Mouse (Mus musculus) CH12F3 (cell line): ENCODE measurements around the gene 4930452B06Rik.

Source experiments
- in situ Hi-C: fragments of 300-500 bp; cut with MboI; formaldehyde crosslinking; loops from 2 replicates; pipeline ENCODE4 v1.14.3; 2020; ENCODE audit warnings: low sequenced_read_pairs

The 4930452B06Rik gene

DNA sequence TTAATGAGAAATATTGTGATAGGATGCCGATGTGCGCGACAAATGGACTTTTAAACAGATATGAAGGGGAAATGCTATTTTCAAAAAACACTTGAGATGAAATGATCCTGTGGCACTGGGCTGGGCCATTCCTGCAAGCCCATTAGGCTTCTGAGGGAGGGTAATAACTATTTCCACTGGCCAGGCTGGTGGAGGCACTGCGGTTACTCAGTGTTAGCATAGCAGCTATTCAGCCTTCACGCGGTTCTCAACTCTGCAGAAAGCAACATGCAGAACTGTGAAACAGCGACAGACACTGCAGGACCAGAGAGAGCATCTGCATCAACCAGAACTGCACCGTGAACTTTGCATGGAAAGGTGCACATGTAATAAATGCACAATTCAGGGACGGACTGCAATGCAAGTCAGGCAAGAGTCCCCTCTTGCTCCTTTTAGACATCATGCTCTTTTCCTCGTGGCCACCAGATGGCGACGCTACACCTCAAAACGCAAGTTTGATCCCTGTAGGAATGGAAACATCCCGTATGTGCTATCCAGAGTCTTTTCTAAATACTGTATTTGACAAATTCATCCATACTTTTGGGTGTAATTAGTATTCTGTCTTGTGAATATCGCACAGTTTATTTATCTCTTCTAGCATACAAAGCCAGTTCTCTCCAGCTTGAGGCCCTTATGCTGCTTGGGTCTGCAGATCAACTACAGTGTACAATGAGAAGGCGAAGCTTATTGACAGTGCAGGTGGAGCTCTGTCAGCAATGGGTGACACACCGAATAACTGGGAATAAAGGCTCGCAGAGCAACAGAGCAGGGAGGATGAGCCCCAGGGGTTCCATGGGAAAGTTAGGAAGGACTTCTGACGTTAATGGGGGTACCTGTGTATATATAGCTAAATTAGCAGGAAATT, 205.6 kb downstream of the 4930452B06Rik start:
- in situ Hi-C loops = no loop called here

DNA sequence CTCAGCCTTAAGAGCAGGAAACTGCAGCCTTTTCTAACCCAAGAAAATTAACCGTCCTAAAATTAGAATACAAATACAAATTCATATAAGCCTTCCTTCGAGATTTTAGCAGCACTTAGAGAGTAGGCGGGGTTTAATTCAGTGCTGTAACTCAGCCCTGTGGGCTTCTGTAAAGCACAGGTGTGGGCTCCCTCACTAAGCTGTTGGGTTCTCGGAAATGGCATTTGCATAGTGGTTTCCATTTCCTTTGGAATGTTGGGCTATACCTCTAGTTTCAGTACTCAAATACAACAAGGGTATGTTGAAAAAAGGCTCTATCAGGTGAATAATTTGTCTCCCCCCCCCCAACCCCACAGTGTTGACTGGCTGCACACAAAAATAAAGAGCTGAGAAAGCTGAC, 206.3 kb downstream of the 4930452B06Rik start:
- in situ Hi-C loops = no loop called here

DNA sequence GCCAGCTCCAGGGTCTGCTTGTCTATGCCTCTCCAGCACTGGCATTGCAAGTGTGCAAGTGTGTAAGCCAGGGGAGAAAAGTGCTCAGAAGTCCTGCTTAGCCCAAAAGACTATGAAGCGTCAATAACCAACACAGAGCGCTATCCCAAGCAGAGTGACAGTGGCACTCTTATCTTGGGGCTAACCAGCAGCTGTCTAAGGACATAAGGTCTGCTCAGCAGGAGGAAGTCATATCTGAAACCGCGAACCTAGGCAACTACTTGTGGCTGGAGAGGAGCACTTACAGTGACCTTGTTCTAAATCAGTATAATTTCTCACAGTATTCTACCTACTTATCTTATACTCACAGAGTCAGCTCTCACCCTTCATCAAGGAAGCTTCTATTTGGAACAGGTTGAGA, 214.9 kb downstream of the 4930452B06Rik start:
- in situ Hi-C loops = no loop called here

DNA sequence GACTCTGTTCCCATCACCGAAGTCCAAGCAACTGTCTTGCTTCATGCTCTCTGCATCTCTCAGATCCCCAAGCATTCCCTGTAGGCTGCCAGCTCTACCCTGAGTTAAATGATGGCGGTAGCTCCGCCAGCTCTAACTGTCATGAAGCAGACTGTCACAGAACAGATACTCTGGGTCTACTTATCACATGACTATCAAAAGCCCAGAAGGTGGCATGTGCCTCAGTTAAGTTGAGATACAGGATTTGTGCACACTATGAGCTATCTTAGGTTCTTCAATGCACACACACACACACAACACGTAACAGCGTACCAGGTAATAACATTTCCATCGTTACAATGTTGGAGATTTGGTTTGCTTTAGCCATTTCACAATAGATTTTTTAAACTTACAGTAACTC, 215.7 kb downstream of the 4930452B06Rik start:
- in situ Hi-C loops = no loop called here

DNA sequence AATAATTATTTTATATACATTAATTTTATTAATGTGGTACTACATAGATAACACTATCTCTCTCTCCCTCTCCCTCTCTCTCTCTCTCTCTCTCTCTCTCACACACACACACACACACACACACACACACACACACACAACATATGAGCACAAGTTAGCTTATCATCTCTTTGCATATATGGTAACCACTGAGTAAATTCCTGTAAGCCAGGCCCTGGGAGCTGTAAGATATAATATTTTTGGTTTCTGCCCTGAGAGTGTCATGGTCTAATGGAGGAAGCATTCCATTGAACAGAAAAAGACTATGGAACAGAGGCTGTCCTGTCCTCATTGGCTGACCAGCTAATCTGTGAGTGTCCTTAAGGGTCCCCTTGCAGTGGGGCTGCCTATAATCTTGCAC, 216.7 kb downstream of the 4930452B06Rik start:
- in situ Hi-C loops = no loop called here

DNA sequence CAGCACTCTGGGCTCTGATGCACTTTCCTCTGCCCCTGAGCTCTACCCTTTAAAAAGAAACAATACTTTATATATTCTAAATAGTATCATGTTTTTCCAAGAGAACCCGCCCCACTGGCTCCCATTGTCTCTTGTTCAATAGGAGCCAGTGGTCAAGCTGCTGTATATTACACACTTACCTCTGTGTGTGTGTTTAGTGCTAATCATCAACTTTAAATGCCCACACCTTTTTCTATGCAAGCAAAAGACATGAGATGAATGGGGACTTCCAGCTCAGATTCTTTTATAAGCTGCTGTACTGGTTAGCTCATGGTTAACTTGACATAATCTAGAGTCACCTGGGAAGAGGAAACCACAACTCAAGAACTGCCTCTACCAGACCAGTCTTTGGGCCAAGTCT, 218.7 kb downstream of the 4930452B06Rik start:
- in situ Hi-C loops = no loop called here

DNA sequence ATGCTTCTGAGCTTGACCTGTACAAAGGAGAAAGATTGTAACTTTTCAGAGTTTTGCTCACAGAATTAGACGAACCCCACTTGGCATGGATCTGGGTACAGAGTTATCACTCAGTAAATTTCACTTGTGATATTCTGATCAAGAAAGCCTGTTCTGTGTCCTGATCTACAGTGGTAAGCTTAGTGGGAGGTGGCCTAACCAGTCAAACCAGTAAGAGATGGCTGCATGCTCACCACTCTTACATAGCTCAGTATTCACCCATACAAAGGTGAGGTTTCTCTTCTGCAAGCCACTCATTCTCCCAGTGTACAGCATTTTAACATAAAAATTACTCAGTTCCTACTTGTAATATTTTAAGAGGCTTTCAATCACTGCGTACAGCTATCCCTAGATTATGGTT, 221.7 kb downstream of the 4930452B06Rik start:
- in situ Hi-C loops = no loop called here

DNA sequence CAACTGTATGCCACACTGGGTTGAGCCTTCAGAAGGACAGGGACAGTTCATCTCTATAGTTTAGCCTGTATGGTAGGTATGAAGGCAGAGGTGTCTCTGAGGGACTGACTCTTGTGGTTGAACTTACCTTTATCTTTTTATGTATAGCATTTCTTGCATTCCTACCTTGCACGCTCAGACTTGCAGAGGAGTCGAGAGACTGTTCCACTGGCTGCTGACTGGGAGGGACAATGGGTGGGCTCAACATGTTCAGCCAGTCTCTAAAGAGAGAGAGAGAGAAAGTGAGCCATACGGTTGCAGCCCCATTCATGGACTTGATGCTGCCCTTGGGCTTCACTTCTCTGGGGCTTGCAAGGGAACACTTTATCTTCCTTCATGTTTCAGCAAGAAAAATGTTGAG, 223.3 kb downstream of the 4930452B06Rik start:
- in situ Hi-C loops = no loop called here

DNA sequence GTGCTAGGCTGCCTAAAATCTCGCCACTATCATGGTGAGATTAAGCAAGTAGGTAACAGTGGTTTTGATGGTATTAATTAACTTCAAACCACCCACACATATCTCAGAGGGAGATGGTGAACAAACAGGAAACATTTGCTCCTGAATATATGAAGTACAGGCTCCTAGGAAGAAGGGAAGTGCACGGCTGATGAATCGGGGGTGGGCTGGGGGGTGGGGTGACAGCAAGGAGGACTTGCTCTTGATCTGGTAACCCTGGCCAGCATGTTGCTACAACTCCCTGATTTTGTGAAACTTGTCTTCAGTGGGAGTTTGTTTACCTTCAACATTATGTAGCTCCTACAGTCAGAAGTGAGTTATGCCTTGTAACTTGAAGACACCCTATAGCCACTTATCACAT, 224.4 kb downstream of the 4930452B06Rik start:
- in situ Hi-C loops = no loop called here

DNA sequence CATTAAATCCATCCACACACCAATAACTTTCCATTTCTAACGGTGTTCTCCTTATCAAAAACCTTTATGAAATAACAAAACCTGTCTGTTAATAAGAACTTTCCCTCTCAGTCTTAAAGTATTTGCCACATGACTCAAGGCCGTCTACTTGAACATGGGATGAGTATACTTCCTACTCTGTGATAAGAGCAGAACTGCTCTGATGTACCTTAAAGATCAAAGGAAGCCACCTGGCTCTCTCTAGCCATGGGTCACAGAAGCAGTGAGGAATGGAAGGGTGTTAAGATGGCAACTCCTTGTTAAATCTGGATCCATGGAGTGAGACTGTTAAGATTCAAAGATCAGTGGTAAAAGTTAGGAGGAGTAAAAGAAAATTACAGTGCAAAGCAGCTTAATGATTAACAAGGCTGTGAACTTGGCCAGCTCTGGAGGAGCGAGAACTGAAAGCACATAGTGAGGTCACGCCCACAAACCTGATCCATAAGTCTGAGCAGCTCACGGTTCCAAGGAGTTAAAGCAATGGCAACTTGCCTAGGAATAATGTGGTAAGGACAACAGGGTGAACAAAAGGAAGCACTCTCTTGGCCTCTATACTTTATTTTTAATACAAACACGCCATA, 235.3 kb downstream of the 4930452B06Rik start:
- in situ Hi-C loops = no loop called here

DNA sequence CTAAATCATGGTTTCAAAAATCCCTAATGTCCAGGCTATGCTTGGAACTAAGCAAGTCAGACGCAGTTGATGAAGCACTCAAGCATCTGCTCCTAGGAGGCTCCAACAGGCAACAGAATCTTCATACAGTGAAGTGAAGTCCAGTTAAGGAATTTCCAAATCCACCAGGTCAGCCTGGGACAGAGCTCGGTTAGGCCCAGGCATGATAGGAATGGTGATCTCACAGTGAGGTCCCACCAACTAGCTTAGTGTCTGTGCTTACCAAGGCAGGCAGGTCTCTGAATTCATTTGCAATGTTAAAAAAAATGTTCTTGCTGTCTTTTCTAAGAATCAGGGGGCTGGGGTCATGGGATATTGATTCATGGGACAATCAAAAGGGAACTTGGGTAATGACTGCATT, 236.3 kb downstream of the 4930452B06Rik start:
- in situ Hi-C loops = no loop called here

DNA sequence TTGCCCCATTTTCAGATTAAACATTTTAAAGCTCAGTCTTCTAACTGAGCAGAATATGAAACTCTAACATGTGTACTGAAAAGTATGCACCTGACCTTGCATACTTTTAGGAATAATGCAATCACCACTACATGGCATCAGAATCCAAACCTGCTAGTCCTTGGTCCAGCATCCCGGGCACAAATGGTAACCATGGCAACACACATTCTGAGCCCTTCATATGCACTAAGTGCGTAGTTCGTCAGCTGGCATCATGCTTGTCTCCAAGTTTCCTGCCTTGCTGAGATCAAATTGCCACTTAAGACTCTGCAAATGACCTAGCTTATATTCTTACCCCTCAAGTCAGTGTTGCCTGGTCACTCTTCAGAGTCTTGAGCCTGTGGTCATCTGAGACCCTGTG, 243.2 kb downstream of the 4930452B06Rik start:
- in situ Hi-C loops = no loop called here

DNA sequence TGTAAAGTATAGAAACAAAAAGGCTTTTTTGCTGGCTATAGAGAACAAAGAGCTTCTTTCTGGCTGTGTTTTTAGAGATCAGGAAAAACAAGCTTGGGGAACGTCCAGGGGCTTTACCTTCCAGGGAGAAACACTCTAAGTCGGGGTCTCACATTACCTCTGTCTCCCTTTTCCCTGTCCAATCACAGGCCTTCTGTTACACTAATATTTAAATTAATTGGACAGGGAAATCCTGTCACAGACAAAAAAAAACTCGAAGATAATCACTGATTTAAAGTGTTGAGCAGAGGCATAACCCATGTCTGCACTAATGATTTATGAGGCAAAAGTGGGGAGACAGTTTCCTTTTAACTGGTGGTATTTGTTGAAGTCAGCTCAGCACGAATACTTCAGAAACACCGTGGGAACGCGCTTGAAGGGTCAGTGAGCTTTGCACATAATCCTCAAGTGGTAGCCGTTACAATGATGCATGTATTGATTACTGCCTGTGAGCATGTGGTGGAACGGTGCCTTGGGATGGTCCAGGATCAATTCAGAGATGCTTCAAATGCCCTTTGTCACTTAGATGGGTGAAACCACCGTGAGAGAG, 244.7 kb downstream of the 4930452B06Rik start:
- in situ Hi-C loops = no loop called here

DNA sequence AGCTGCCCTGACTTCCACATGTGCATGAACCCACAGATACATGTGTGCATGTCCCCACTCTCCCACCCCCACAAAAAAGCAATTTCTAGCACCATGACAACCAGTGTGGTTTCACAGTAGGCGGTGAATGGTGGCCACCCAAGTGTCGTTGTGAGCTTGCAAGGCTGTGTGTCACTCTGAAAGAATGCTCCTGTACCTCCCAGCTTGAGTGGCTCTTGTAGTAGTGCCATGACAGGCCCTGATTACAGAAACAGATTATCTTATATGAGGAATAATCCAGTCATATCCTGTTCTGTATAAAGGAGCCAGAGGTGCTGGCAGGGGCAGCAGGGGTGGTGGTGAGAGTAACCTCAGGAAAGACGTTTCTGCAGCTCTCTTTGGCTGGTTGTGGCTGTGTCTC, 247.4 kb downstream of the 4930452B06Rik start:
- in situ Hi-C loops = no loop called here

DNA sequence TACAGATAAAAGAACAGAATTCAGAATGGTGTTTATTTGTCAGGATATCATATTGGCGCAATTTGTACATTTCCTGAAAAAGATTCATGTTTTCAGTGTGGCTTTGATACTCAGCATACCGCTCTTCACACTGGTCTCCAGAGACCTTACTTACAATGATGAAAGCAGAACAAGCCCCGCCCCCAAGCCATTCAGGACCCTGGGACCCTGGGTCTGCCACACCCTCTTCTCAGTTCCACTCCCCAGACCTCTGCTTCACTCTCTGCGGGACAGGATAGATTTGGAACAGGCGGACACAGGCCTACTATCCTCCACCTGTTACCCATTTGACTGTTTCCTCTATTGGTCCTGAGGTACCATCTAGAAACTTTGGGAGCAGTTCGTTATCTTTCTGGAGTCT, 260.1 kb downstream of the 4930452B06Rik start:
- in situ Hi-C loops = no loop called here

DNA sequence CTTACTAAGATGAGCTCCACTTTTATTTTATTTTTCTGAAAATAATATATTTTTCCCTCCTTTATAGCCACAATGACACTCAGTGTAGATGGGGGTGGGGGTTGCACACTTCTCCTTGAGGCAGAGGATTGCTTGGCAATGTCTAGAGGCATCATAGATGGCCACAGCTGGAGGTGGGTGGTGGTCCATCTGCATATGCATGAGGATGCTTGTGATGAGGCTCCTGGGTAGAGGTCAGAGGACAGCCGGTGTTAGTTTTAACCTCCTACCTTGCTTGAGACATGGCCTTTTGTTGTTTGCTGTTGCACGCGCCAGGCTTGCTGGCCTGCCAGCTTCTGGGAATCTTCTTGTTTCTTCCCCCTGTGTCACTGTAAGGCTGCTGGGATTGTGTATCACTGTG, 262.7 kb downstream of the 4930452B06Rik start:
- in situ Hi-C loops = no loop called here

DNA sequence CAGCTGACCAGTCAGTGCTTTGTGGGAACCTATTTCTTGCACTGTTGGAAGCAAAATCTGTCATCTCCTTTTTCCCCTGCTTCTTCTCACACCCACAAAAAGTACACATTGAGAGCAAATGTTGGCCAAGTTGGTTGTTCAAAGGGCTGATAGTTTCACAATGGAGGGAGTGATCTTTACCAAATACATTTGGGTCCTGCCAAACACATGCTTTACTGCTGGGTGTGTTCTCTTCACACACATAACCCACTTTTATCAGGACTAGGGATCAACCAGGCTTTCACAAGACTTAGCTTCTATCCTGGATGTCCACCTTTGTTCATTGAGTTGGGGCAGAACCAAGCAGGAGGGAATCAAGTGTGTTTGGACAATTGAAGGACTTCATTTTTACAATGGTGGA, 267.5 kb downstream of the 4930452B06Rik start:
- in situ Hi-C loops = no loop called here

DNA sequence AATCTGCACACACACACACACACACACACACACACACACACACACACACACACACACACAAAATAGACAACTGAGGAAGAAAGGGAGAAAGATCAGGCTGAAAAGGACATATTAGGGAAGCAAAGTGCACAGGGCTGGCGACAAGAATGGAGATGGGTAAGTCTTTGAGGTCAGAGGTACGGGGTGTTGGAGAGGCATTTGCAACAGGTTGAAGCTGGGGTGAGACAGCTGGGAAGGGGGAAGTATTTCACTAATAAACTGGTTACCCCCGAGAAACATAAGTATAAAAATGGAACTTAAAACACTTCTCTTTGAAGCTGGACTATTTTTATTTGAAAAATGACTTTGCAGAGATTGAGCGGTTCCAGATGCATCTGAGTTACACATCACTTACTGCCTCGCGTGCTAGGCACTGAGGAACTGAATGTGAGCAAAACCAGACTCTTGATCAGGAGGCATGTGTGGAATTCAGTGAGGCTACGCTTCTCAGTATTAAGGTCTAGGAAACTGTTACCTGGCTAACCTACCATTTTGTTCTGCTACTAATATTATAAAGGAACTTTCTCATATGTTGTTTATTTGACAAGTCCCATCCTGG, 270.3 kb downstream of the 4930452B06Rik start:
- in situ Hi-C loops = no loop called here

DNA sequence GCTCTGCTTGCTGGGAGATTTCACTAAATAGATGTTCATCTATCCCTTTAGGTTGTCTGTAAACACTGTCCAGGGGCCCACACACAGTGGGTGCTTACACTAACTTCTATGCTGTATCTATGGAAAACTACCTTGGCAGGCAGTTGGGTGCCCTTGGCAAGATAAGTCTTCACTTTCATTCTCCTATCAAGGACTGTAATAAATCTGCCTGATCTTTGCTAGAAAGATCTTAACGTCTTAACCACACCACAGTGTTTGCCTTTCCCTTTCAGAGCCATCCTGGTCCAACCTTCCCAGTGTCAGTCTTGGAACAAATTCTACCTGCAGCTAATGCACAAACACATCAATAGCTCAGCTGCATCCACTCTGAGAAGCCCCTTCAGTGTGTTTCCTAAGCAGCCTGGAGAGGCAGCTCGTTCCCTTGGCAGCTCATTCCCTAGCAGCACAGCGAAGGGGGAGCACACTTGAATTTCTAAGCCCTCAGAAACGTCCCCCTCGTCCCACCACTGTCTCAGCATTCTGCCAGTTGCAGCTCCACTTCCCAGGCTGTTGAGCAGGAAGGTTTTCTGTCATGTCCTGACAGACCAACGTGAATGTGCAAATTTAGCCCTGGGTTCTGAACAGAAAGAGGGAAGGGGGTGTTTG, 273.7 kb downstream of the 4930452B06Rik start:
- in situ Hi-C loops = no loop called here
